Mouse (Mus musculus) ES-CJ7 (cell line): ENCODE measurements around the gene Rnf168.

Experiments
- DNase-seq: peaks from one replicate; pipeline ENCODE4 v3.0.0; 2011; ENCODE audit warnings: low read depth, low spot score

The Rnf168 gene

GRCm38 (mm10) chr16:32312859-32313258 lies 35.6 kb downstream of the Rnf168 start:
- DNase-seq: no peak

- no peak for DNase-seq
These were observed 39.3 kb downstream of the Rnf168 start for GRCm38 (mm10) chr16:32316601-32317000.

GRCm38 (mm10) chr16:32323953-32324352 lies 46.7 kb downstream of the Rnf168 start:
- DNase-seq: peak; percentile 67

GRCm38 (mm10) chr16:32330876-32331670 lies 53.8 kb downstream of the Rnf168 start:
- no peak for DNase-seq

- DNase-seq: peak; percentile 96
These were observed 54.8 kb downstream of the Rnf168 start, which contains the start of gene Ubxn7 for GRCm38 (mm10) chr16:32332040-32332555. Gene Ubxn7, plus strand, starts transcription at chr16:32332257.

- DNase-seq: peak; percentile 43
These were observed 55.6 kb downstream of the Rnf168 start for GRCm38 (mm10) chr16:32332556-32333511.

- no peak for DNase-seq
These were observed 57.9 kb downstream of the Rnf168 start for GRCm38 (mm10) chr16:32335146-32335545.

- no peak for DNase-seq
These were observed 58.9 kb downstream of the Rnf168 start for GRCm38 (mm10) chr16:32336026-32336780.

GRCm38 (mm10) chr16:32337001-32337400 lies 59.7 kb downstream of the Rnf168 start:
- no peak for DNase-seq

- no peak for DNase-seq
These were observed 63.2 kb downstream of the Rnf168 start for GRCm38 (mm10) chr16:32340451-32340850.

- no peak for DNase-seq
These were observed 68.3 kb downstream of the Rnf168 start for GRCm38 (mm10) chr16:32345521-32345920.

- no peak for DNase-seq
These were observed 73.5 kb downstream of the Rnf168 start for GRCm38 (mm10) chr16:32350776-32351175.
